Mouse (Mus musculus) cerebellum, adult 11 months (tissue): ENCODE data around the gene Rpa1.
"Not testable (repeated sequence)": the region's sequence is repeated elsewhere in the genome, so short reads cannot be mapped to it uniquely, and the experiment has no call there.

ENCODE experiments used
- DNase-seq: peaks from one replicate; pipeline ENCODE4 v3.0.0; 2022

Gene Rpa1

GRCm38 (mm10) chr11:75348199-75348889, at the start of gene Rpa1, which contains the start of gene Smyd4:
Rpa1 (minus strand) TSS chr11:75348324.
Smyd4 (plus strand) TSS chr11:75348433.
- DNase-seq: peak; percentile 93

GRCm38 (mm10) chr11:75397452-75397851, 49.3 kb upstream of the Rpa1 start:
- DNase-seq: no peak

- no peak for DNase-seq
Observed at GRCm38 (mm10) chr11:75395611-75396010, 47.5 kb upstream of the Rpa1 start.

GRCm38 (mm10) chr11:75383529-75383928, 35.4 kb upstream of the Rpa1 start:
- DNase-seq: not testable (repeated sequence)

- DNase-seq: not testable (repeated sequence)
Observed at GRCm38 (mm10) chr11:75378786-75379185, 30.7 kb upstream of the Rpa1 start.

- no peak for DNase-seq
Observed at GRCm38 (mm10) chr11:75377125-75377524, 29.0 kb upstream of the Rpa1 start.

GRCm38 (mm10) chr11:75355475-75355874, 7.4 kb upstream of the Rpa1 start:
- DNase-seq: no peak

- DNase-seq: no peak
Observed at GRCm38 (mm10) chr11:75351225-75351624, 3.1 kb upstream of the Rpa1 start.

GRCm38 (mm10) chr11:75348890-75349261, 752 bp upstream of the Rpa1 start:
- DNase-seq: no peak

GRCm38 (mm10) chr11:75347596-75347995, 528 bp downstream of the Rpa1 start:
- DNase-seq: no peak

GRCm38 (mm10) chr11:75347188-75347585, 937 bp downstream of the Rpa1 start:
- DNase-seq: no peak

GRCm38 (mm10) chr11:75346556-75347187, 1.5 kb downstream of the Rpa1 start:
- no peak for DNase-seq

GRCm38 (mm10) chr11:75344716-75345115, 3.4 kb downstream of the Rpa1 start:
- no peak for DNase-seq

GRCm38 (mm10) chr11:75344163-75344562, 4.0 kb downstream of the Rpa1 start:
- DNase-seq: no peak

GRCm38 (mm10) chr11:75343096-75343495, 5.0 kb downstream of the Rpa1 start:
- no peak for DNase-seq

GRCm38 (mm10) chr11:75340698-75341345, 7.3 kb downstream of the Rpa1 start:
- DNase-seq: no peak

GRCm38 (mm10) chr11:75340076-75340475, 8.0 kb downstream of the Rpa1 start:
- no peak for DNase-seq

GRCm38 (mm10) chr11:75337246-75337645, 10.9 kb downstream of the Rpa1 start:
- no peak for DNase-seq

GRCm38 (mm10) chr11:75336676-75337075, 11.4 kb downstream of the Rpa1 start:
- no peak for DNase-seq

- DNase-seq: no peak
Observed at GRCm38 (mm10) chr11:75325969-75326311, 22.2 kb downstream of the Rpa1 start.

- DNase-seq: no peak
Observed at GRCm38 (mm10) chr11:75325116-75325968, 22.8 kb downstream of the Rpa1 start.

GRCm38 (mm10) chr11:75324433-75324832, 23.7 kb downstream of the Rpa1 start:
- DNase-seq: no peak

GRCm38 (mm10) chr11:75323326-75323737, 24.8 kb downstream of the Rpa1 start:
- DNase-seq: no peak
